Mouse (Mus musculus): ENCODE measurements around the gene Lipo2. TPM values are rescaled to one million over a fixed set of nuclear protein-coding genes. Genes with fewer than 3 reads are reported as not detected.
A peak's percentile ranks its signal among the peaks of the same experiment; 100 is the strongest.
"Not testable (repeated sequence)": the region's sequence is repeated elsewhere in the genome, so short reads cannot be mapped to it uniquely, and the experiment has no call there.

The Lipo2 gene
- polyA plus RNA-seq (2016; fragmentation: Nextera tagmentation; extraction: Ambion mirVana): not detected in 2 replicates

GRCm38 (mm10) chr19:33751259-33751658 is at the start of gene Lipo2:
Gene Lipo2 (minus strand): TSS chr19:33751359.
- not testable (repeated sequence) for H3K27me3 ChIP-seq (replicated peaks); ATAC-seq; H3K4me1 ChIP-seq; H3K27ac ChIP-seq; H3K9me3 ChIP-seq (replicated peaks); H3K4me3 ChIP-seq; H3K4me2 ChIP-seq; H3K9ac ChIP-seq; H3K36me3 ChIP-seq
- WGBS (ENCODE audit: insufficient replicate concordance): 84% methylated on average over 1 of the region's 1 CpGs

GRCm38 (mm10) chr19:33787359-33787758 is 36.2 kb upstream of the Lipo2 start, which contains the start of gene Lipo1:
Gene Lipo1 (minus strand): TSS chr19:33787459.
- not testable (repeated sequence) for H3K4me3 ChIP-seq; ATAC-seq; H3K9me3 ChIP-seq (replicated peaks); H3K9ac ChIP-seq; H3K27me3 ChIP-seq (replicated peaks); H3K4me2 ChIP-seq; H3K36me3 ChIP-seq; H3K27ac ChIP-seq; H3K4me1 ChIP-seq

GRCm38 (mm10) chr19:33786576-33787277 is 35.6 kb upstream of the Lipo2 start:
- WGBS (ENCODE audit: insufficient replicate concordance): 71% methylated on average over 12 of the region's 12 CpGs
- Histone ChIP-seq H3K27me3 (replicated peaks) (no peaks in the 10 kb centered on the region), H3K4me1 (no peaks in the 10 kb centered on the region), H3K9ac (no peak overlapping the region), H3K4me2 (no peak overlapping the region), H3K36me3 (no peaks in the 10 kb centered on the region), H3K9me3 (replicated peaks) (no peaks in the 10 kb centered on the region), H3K27ac (no peak overlapping the region), H3K4me3 (no peak overlapping the region)
- ATAC-seq: no peak

- WGBS (ENCODE audit: insufficient replicate concordance): 43% methylated on average over 13 of the region's 41 CpGs
- H3K4me1 ChIP-seq; H3K4me2 ChIP-seq; H3K36me3 ChIP-seq; H3K9me3 ChIP-seq (replicated peaks); H3K27ac ChIP-seq; H3K4me3 ChIP-seq; H3K9ac ChIP-seq; H3K27me3 ChIP-seq (replicated peaks): not testable (repeated sequence)
- ATAC-seq: peak; percentile 64
Observed at GRCm38 (mm10) chr19:33761287-33762086, 10.3 kb upstream of the Lipo2 start, which contains the start of gene Lipo3. Gene Lipo3 (minus strand): TSS chr19:33761951.

Other genes starting within 250 kb of the Lipo2 start
- gene Lipo4, start 233.6 kb downstream of the Lipo2 start, polyA plus RNA-seq (2016; fragmentation: Nextera tagmentation; extraction: Ambion mirVana): not detected in 2 replicates
- gene Gm8978, start 126.1 kb downstream of the Lipo2 start, polyA plus RNA-seq (2016; fragmentation: Nextera tagmentation; extraction: Ambion mirVana): not detected in 2 replicates
- gene Lipo3, start 10.6 kb upstream of the Lipo2 start, polyA plus RNA-seq (2016; fragmentation: Nextera tagmentation; extraction: Ambion mirVana): 3.7 TPM in 2 replicates
- gene Lipo1, start 36.1 kb upstream of the Lipo2 start, polyA plus RNA-seq (2016; fragmentation: Nextera tagmentation; extraction: Ambion mirVana): not detected in 2 replicates
- not detected in 2 replicates for gene Lipf, start 209.8 kb upstream of the Lipo2 start, polyA plus RNA-seq (2016; fragmentation: Nextera tagmentation; extraction: Ambion mirVana)

Measured in liver, embryonic 12.5 days (tissue).